Mouse (Mus musculus): ENCODE data around the gene Fndc3b.
"Not testable (repeated sequence)": the region's sequence is repeated elsewhere in the genome, so short reads cannot be mapped to it uniquely, and the experiment has no call there.

The Fndc3b gene

GRCm38 (mm10) chr3:27503279-27504038, 207.6 kb downstream of the Fndc3b start:
- DNase-seq (ENCODE audit: low spot score): no peak

DNA sequence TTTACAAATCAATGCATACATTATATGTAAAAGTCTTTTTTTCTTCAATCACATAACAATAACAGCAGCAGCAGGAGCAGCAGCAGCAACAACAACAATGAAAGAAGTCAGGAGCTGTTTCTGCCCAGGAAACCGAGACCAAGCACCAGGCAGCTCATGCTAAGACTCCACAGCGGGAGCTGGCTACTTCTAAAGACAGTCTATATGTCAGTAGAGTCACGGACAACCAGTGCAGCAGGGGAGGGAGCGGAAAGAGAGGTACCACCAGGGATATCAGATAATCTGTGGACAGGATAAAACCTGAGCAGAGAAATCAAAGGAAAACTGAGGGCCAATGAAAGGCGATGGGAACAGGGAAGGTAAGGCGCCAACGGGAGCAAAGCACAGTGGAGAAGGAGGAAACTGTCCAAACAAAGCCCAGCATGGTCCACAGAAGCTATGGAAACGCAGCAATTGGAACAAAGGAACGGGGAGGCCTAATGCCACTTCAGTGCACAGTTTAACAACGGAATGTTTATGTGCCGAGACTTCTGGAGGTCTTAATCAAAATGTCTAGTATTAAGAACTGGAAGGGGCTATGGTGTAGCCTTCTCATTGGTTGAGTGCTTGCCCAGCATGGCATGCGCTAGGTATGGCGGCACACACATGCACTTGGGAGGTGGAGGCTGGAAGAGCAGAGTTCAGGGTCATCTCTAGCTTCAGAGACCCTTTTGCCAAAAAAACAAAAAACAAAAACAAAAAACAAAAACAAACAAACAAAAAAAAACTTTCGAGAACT, 215.6 kb downstream of the Fndc3b start:
- no peak for DNase-seq (ENCODE audit: low spot score)

- DNase-seq (ENCODE audit: low spot score): no peak
Measured at GRCm38 (mm10) chr3:27494698-27495097, 216.4 kb downstream of the Fndc3b start.

DNA sequence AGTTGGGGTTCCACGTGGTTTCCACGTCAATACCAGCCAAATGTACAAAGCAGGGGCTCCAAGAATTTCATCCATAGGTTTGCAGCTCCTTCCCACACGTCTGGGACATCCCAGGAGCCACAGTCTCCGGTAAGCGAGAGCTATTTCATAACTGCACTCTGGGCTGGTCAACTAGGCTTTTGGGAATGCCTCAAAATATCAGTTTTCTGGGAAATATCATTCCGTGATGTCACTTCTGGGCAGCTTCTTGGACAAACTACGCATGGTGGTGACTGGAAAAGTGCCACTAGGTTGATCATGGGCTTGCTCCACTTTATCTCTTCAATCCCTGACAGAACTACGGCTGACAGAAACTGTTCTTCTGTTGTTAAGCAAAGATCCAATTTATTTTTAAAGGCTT, 217.0 kb downstream of the Fndc3b start:
- DNase-seq (ENCODE audit: low spot score): no peak

DNA sequence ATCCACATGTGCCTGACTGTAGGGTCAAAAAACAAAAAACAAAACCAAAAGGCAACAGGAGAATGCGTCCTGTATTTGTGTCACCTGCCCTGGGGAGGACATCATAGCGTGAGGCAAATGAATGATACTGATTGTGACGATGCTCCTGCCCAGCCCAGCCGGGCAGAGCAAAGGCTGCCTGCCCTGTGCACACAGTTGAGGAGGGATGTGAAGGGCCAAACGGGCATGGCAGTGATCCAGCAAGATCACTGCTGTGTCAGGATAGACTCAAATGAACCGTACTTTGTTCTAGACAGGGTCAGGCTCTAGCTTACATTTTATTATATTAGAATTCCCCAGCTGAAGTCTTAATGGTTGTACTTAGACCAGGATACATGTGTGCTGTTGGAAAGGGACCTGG, 219.3 kb downstream of the Fndc3b start:
- DNase-seq (ENCODE audit: low spot score): no peak

- DNase-seq (ENCODE audit: low spot score): no peak
Measured at GRCm38 (mm10) chr3:27491367-27491766, 219.7 kb downstream of the Fndc3b start.

GRCm38 (mm10) chr3:27490891-27491290, 220.2 kb downstream of the Fndc3b start:
- no peak for DNase-seq (ENCODE audit: low spot score)

DNA sequence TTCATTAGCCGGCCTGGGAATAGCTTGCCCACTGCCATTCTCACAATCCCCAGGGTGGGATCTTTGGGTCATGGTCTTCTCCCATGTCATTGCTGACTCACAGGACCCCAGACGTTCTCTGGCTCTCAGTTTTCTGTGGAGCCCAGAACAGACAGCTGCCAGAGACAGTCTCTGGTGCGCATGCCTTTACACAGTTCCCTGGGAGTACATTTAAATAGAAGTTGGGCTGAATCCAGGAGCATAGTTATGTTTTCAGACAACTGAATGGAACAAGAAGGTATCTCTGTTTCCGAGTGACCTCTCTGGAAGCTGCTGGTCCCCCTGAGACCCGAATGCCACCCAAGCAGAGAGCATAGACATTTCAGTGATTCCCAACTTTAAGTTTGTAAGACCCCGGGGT, 221.6 kb downstream of the Fndc3b start:
- no peak for DNase-seq (ENCODE audit: low spot score)

DNA sequence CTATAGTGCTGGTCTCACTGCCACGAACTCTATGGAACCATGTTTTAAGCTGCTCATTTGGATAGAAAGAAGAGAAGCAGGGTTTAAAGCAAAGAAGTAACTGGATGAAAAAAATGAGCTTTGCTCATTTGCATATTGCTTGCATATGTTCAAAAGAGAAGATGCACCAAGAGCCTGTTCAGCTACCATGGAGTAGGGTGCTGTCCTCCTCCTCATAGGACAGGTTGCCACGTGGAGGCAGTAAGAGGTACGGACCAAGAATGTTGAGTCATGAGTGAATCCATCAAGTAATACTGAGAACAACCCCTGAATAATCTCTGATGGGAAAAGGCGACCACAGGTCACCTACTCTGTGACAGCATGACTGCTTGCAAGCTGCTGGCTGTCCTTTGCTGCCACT, 226.0 kb downstream of the Fndc3b start:
- no peak for DNase-seq (ENCODE audit: low spot score)

DNA sequence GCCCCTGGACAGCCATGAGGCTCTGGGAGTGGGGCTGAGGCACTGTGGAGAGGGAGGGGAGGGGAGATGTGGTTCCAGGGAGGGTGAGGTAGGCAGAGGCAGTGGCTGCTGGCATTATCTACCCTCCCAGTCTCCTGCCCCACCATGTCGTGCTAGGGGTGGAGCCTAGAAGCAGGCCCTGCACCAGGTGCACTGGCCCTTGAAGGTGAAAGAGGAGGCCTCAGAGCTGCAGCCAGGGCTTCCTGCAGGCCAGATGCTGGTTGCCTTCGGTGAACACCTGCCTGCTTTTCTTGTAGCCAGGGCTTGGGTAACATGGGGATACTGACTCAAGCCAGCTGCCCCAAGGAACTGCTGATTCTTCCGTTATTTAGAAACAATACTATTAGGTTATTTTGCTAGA, 226.4 kb downstream of the Fndc3b start:
- DNase-seq (ENCODE audit: low spot score): no peak

- no peak for DNase-seq (ENCODE audit: low spot score)
Measured at GRCm38 (mm10) chr3:27483762-27484161, 227.3 kb downstream of the Fndc3b start.

GRCm38 (mm10) chr3:27483321-27483720, 227.8 kb downstream of the Fndc3b start:
- DNase-seq (ENCODE audit: low spot score): no peak

GRCm38 (mm10) chr3:27481738-27482137, 229.4 kb downstream of the Fndc3b start:
- no peak for DNase-seq (ENCODE audit: low spot score)

GRCm38 (mm10) chr3:27479378-27479777, 231.7 kb downstream of the Fndc3b start:
- DNase-seq (ENCODE audit: low spot score): no peak

- no peak for DNase-seq (ENCODE audit: low spot score)
Measured at GRCm38 (mm10) chr3:27478563-27479156, 232.4 kb downstream of the Fndc3b start.

GRCm38 (mm10) chr3:27477749-27478148, 233.4 kb downstream of the Fndc3b start:
- DNase-seq (ENCODE audit: low spot score): not testable (repeated sequence)

GRCm38 (mm10) chr3:27475899-27476298, 235.2 kb downstream of the Fndc3b start:
- no peak for DNase-seq (ENCODE audit: low spot score)

DNA sequence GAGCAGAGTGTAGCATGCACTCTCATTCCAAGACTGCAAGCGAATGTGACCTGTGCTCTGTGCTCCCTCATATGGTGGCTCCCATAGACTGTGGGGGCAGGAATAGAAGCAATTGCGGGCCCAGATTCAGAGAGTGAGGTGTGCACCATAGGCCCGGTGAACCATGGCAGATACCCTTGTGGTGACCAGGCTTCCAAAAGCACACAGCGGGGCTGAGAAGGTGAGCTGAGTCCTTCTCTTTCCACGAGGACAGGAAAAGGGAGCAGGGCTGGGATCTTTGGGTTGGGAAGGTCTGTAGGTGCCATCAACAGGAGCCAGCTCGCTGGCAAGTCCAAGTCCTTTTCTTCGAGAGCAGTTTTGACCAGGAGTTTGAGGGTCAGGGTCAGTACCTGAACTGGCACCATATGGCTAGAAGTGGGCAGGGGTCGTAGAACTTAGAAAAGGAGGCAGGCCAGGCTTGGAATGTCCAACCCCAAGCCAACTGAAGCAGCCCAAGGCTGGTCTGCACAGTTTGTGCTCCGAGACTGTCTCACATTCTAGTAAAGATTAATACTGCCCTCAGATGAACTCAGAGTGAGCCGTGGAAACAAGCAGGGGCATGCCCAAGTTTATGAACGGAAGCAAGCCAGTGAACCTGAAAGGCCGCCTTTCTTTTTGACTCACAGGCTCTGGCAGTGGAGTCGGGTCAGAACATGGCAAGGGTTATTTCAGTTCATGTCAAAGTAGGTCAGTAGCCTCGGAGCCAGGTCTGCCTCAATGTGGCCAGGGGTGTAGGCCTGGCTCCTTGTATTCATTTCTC, 237.1 kb downstream of the Fndc3b start:
- DNase-seq (ENCODE audit: low spot score): no peak

- DNase-seq (ENCODE audit: low spot score): no peak
Measured at GRCm38 (mm10) chr3:27472846-27473245, 238.3 kb downstream of the Fndc3b start.

DNA sequence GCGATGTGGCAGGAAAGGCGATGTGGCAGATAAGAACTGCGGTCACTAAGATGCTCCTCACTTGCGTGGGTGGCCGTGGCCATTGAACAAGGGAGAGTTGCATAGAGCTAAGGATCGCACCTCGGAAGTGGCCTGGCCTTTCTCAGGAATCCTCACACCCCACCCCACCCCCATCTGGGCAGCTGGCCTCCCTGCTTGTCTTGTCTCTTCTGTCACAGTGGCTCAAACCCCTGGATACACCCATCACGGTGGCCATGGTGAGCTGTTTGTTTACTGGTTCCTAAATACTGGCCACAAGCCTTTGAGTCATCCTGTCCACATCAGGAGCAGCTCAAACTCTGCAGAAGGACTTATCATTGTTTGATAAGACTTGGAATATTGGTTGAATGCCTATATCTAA, 240.3 kb downstream of the Fndc3b start:
- no peak for DNase-seq (ENCODE audit: low spot score)

- DNase-seq (ENCODE audit: low spot score): no peak
Measured at GRCm38 (mm10) chr3:27469971-27470370, 241.1 kb downstream of the Fndc3b start.

DNA sequence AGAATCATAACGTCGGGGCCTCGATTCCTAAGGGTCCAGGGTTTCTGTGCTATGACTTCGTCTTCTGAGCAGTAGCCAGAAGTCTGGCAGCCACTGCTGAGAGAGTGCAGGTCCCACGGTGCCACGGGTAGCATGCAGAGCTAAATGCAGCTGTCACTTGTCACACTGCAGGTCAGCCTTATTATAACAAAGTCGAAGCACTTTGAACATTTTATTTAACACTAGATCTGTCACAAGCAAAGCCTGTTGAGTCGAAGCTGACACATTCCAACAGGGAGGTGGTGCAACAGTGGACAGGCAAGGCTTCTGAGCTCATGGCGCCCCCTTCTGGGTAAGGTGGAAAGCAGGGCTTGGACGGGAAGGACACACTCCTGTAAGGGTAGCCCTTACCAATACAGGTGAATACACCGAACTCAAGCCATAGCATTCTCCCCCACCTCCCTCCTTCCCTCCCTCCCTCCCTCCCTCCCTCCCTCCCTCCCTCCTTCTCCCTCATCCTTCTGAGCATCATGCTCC, 243.5 kb downstream of the Fndc3b start:
- no peak for DNase-seq (ENCODE audit: low spot score)
